Mouse (Mus musculus): ENCODE measurements around the gene Igfbp7. TPM values are rescaled to one million over a fixed set of nuclear protein-coding genes. Genes with fewer than 3 reads are reported as not detected.

Igfbp7 gene
- polyA plus RNA-seq, 1 experiment from 2014 or later = 78.7 TPM

GRCm38 (mm10) chr5:77400151-77400550 is 7.7 kb downstream of the Igfbp7 start:
- ATAC-seq = no peak
- H3K9ac ChIP-seq (ENCODE audit: low read depth, low read length) = no peak overlapping the region
- H3K27me3 ChIP-seq (replicated peaks; ENCODE audit: control insufficient read depth, insufficient read depth, low read length) = no peaks in the 10 kb centered on the region
- H3K4me1 ChIP-seq (ENCODE audit: control insufficient read depth, insufficient read depth, low read depth, low read length) = no peaks in the 10 kb centered on the region
- no peak overlapping the region for H3K27ac ChIP-seq (ENCODE audit: low read depth, low read length)
- H3K4me2 ChIP-seq (ENCODE audit: low read length) = no peak overlapping the region
- WGBS = 82% methylated on average over 7 of the region's 7 CpGs
- no peak overlapping the region for H3K4me3 ChIP-seq (ENCODE audit: low read length)
- H3K9me3 ChIP-seq (ENCODE audit: control insufficient read depth, low read length) = no peaks in the 10 kb centered on the region
- no peaks in the 10 kb centered on the region for H3K36me3 ChIP-seq (ENCODE audit: control insufficient read depth, insufficient read depth, low read length)

GRCm38 (mm10) chr5:77399076-77399475 is 8.8 kb downstream of the Igfbp7 start:
- 55% methylated on average over 4 of the region's 4 CpGs for WGBS
- Histone ChIP-seq H3K27me3 (replicated peaks; ENCODE audit: control insufficient read depth, insufficient read depth, low read length) (no peaks in the 10 kb centered on the region), H3K27ac (ENCODE audit: low read depth, low read length) (no peak overlapping the region), H3K36me3 (ENCODE audit: control insufficient read depth, insufficient read depth, low read length) (no peaks in the 10 kb centered on the region), H3K9me3 (ENCODE audit: control insufficient read depth, low read length) (no peaks in the 10 kb centered on the region), H3K4me3 (ENCODE audit: low read length) (no peak overlapping the region), H3K4me1 (ENCODE audit: control insufficient read depth, insufficient read depth, low read depth, low read length) (peaks cover 4% of the 10 kb centered on the region; the same call in 1 of the 2 replicates), H3K4me2 (ENCODE audit: low read length) (no peak overlapping the region), H3K9ac (ENCODE audit: low read depth, low read length) (no peak overlapping the region)
- ATAC-seq = no peak

- no peaks in the 10 kb centered on the region for H3K9me3 ChIP-seq (ENCODE audit: control insufficient read depth, low read length)
- H3K4me3 ChIP-seq (ENCODE audit: low read length) = no peak overlapping the region
- WGBS = 66% methylated on average over 14 of the region's 14 CpGs
- H3K4me1 ChIP-seq (ENCODE audit: control insufficient read depth, insufficient read depth, low read depth, low read length) = peaks cover 5% of the 10 kb centered on the region; the same call in 1 of the 2 replicates
- H3K27ac ChIP-seq (ENCODE audit: low read depth, low read length) = no peak overlapping the region
- no peaks in the 10 kb centered on the region for H3K27me3 ChIP-seq (replicated peaks; ENCODE audit: control insufficient read depth, insufficient read depth, low read length)
- no peak overlapping the region for H3K9ac ChIP-seq (ENCODE audit: low read depth, low read length)
- no peaks in the 10 kb centered on the region for H3K36me3 ChIP-seq (ENCODE audit: control insufficient read depth, insufficient read depth, low read length)
- no peak overlapping the region for H3K4me2 ChIP-seq (ENCODE audit: low read length)
- no peak for ATAC-seq
These were observed 9.4 kb downstream of the Igfbp7 start for GRCm38 (mm10) chr5:77398285-77399057.

GRCm38 (mm10) chr5:77393990-77394618 is 13.7 kb downstream of the Igfbp7 start:
- no peaks in the 10 kb centered on the region for H3K36me3 ChIP-seq (ENCODE audit: control insufficient read depth, insufficient read depth, low read length)
- peak; percentile 77 for ATAC-seq
- no peak overlapping the region for H3K4me3 ChIP-seq (ENCODE audit: low read length)
- 31% methylated on average over 9 of the region's 9 CpGs for WGBS
- no peaks in the 10 kb centered on the region for H3K27me3 ChIP-seq (replicated peaks; ENCODE audit: control insufficient read depth, insufficient read depth, low read length)
- H3K27ac ChIP-seq (ENCODE audit: low read depth, low read length) = no peak overlapping the region
- H3K9ac ChIP-seq (ENCODE audit: low read depth, low read length) = no peak overlapping the region
- H3K4me2 ChIP-seq (ENCODE audit: low read length) = no peak overlapping the region
- peaks cover 5% of the 10 kb centered on the region; the same call in 1 of the 2 replicates for H3K4me1 ChIP-seq (ENCODE audit: control insufficient read depth, insufficient read depth, low read depth, low read length)
- H3K9me3 ChIP-seq (ENCODE audit: control insufficient read depth, low read length) = no peaks in the 10 kb centered on the region

- 88% methylated on average over 10 of the region's 10 CpGs for WGBS
- peaks cover 5% of the 10 kb centered on the region; the same call in 1 of the 2 replicates for H3K4me1 ChIP-seq (ENCODE audit: control insufficient read depth, insufficient read depth, low read depth, low read length)
- no peak overlapping the region for H3K9ac ChIP-seq (ENCODE audit: low read depth, low read length)
- no peak overlapping the region for H3K4me2 ChIP-seq (ENCODE audit: low read length)
- H3K4me3 ChIP-seq (ENCODE audit: low read length) = no peak overlapping the region
- no peak for ATAC-seq
- no peak overlapping the region for H3K27ac ChIP-seq (ENCODE audit: low read depth, low read length)
- no peaks in the 10 kb centered on the region for H3K9me3 ChIP-seq (ENCODE audit: control insufficient read depth, low read length)
- no peaks in the 10 kb centered on the region for H3K36me3 ChIP-seq (ENCODE audit: control insufficient read depth, insufficient read depth, low read length)
- H3K27me3 ChIP-seq (replicated peaks; ENCODE audit: control insufficient read depth, insufficient read depth, low read length) = no peaks in the 10 kb centered on the region
These were observed 14.7 kb downstream of the Igfbp7 start for GRCm38 (mm10) chr5:77393094-77393619.

- no peaks in the 10 kb centered on the region for H3K36me3 ChIP-seq (ENCODE audit: control insufficient read depth, insufficient read depth, low read length)
- ATAC-seq = no peak
- no peak overlapping the region for H3K27ac ChIP-seq (ENCODE audit: low read depth, low read length)
- no peak overlapping the region for H3K4me3 ChIP-seq (ENCODE audit: low read length)
- WGBS = 89% methylated on average over 2 of the region's 2 CpGs
- no peak overlapping the region for H3K9ac ChIP-seq (ENCODE audit: low read depth, low read length)
- H3K27me3 ChIP-seq (replicated peaks; ENCODE audit: control insufficient read depth, insufficient read depth, low read length) = no peaks in the 10 kb centered on the region
- no peak overlapping the region for H3K4me2 ChIP-seq (ENCODE audit: low read length)
- H3K9me3 ChIP-seq (ENCODE audit: control insufficient read depth, low read length) = no peaks in the 10 kb centered on the region
- peaks cover 5% of the 10 kb centered on the region; the same call in 1 of the 2 replicates for H3K4me1 ChIP-seq (ENCODE audit: control insufficient read depth, insufficient read depth, low read depth, low read length)
These were observed 17.6 kb downstream of the Igfbp7 start for GRCm38 (mm10) chr5:77390272-77390671.

GRCm38 (mm10) chr5:77388359-77388758 is 19.5 kb downstream of the Igfbp7 start:
- Histone ChIP-seq H3K27ac (ENCODE audit: low read depth, low read length) (no peak overlapping the region), H3K4me3 (ENCODE audit: low read length) (no peak overlapping the region), H3K9ac (ENCODE audit: low read depth, low read length) (no peak overlapping the region), H3K4me1 (ENCODE audit: control insufficient read depth, insufficient read depth, low read depth, low read length) (no peaks in the 10 kb centered on the region), H3K36me3 (ENCODE audit: control insufficient read depth, insufficient read depth, low read length) (no peaks in the 10 kb centered on the region), H3K4me2 (ENCODE audit: low read length) (no peak overlapping the region), H3K27me3 (replicated peaks; ENCODE audit: control insufficient read depth, insufficient read depth, low read length) (no peaks in the 10 kb centered on the region), H3K9me3 (ENCODE audit: control insufficient read depth, low read length) (no peaks in the 10 kb centered on the region)
- ATAC-seq = no peak
- WGBS = 78% methylated on average over 6 of the region's 6 CpGs

- no peaks in the 10 kb centered on the region for H3K9me3 ChIP-seq (ENCODE audit: control insufficient read depth, low read length)
- no peak overlapping the region for H3K4me3 ChIP-seq (ENCODE audit: low read length)
- H3K27ac ChIP-seq (ENCODE audit: low read depth, low read length) = no peak overlapping the region
- H3K36me3 ChIP-seq (ENCODE audit: control insufficient read depth, insufficient read depth, low read length) = no peaks in the 10 kb centered on the region
- no peak overlapping the region for H3K9ac ChIP-seq (ENCODE audit: low read depth, low read length)
- H3K4me1 ChIP-seq (ENCODE audit: control insufficient read depth, insufficient read depth, low read depth, low read length) = no peaks in the 10 kb centered on the region
- WGBS = 89% methylated on average over 8 of the region's 8 CpGs
- H3K27me3 ChIP-seq (replicated peaks; ENCODE audit: control insufficient read depth, insufficient read depth, low read length) = no peaks in the 10 kb centered on the region
- no peak for ATAC-seq
- H3K4me2 ChIP-seq (ENCODE audit: low read length) = no peak overlapping the region
These were observed 20.5 kb downstream of the Igfbp7 start for GRCm38 (mm10) chr5:77387414-77387704.

GRCm38 (mm10) chr5:77386596-77387413 is 21.0 kb downstream of the Igfbp7 start:
- ATAC-seq = no peak
- no peak overlapping the region for H3K4me3 ChIP-seq (ENCODE audit: low read length)
- H3K27ac ChIP-seq (ENCODE audit: low read depth, low read length) = no peak overlapping the region
- no peaks in the 10 kb centered on the region for H3K27me3 ChIP-seq (replicated peaks; ENCODE audit: control insufficient read depth, insufficient read depth, low read length)
- H3K4me1 ChIP-seq (ENCODE audit: control insufficient read depth, insufficient read depth, low read depth, low read length) = no peaks in the 10 kb centered on the region
- H3K9me3 ChIP-seq (ENCODE audit: control insufficient read depth, low read length) = no peaks in the 10 kb centered on the region
- no peak overlapping the region for H3K4me2 ChIP-seq (ENCODE audit: low read length)
- no peak overlapping the region for H3K9ac ChIP-seq (ENCODE audit: low read depth, low read length)
- 71% methylated on average over 10 of the region's 10 CpGs for WGBS
- H3K36me3 ChIP-seq (ENCODE audit: control insufficient read depth, insufficient read depth, low read length) = no peaks in the 10 kb centered on the region

Measured in hindbrain, embryonic 16.5 days (tissue).